Mouse (Mus musculus): ENCODE measurements around the gene Oas1c.

GRCm38 (mm10) chr5:120751206-120751605 is 61.1 kb downstream of the Oas1c start:
- TF ChIP-seq GATA1 (IDR thresholded peaks at IDR 0.05; ENCODE audit: borderline replicate concordance, low read length) (no peak), FLI1 (IDR thresholded peaks at IDR 0.05; ENCODE audit: low read length) (no peak)

All from megakaryocyte, embryonic 14.5 days (primary cell).